Mouse (Mus musculus): Measurements from ENCODE around the gene Piezo1. TPM values are rescaled to one million over a fixed set of nuclear protein-coding genes. Genes with fewer than 3 reads are reported as not detected.
A peak's percentile ranks its signal among the peaks of the same experiment; 100 is the strongest.

The Piezo1 gene
- polyA plus RNA-seq, 1 experiment from 2014 or later = 1.2 TPM

- no peak for ATAC-seq
- 74% methylated on average over 8 of the region's 8 CpGs for WGBS
- peaks cover 21% of the 10 kb centered on the region for H3K36me3 ChIP-seq (ENCODE audit: control insufficient read depth, insufficient read depth, low read length)
- no peaks in the 10 kb centered on the region for H3K9me3 ChIP-seq (replicated peaks; ENCODE audit: control insufficient read depth, low read length)
- H3K4me1 ChIP-seq (ENCODE audit: control insufficient read depth, insufficient read depth, low read length) = peaks cover 6% of the 10 kb centered on the region; the same call in 1 of the 2 replicates
- peaks cover 38% of the 10 kb centered on the region for H3K27me3 ChIP-seq (replicated peaks; ENCODE audit: control insufficient read depth, insufficient read depth, low read length)
- no peak for DNase-seq (ENCODE audit: low spot score)
- H3K27ac ChIP-seq (ENCODE audit: low read depth, low read length) = no peak overlapping the region
- H3K4me3 ChIP-seq (ENCODE audit: low read depth, low read length) = no peak overlapping the region
- no peak overlapping the region for H3K4me2 ChIP-seq (ENCODE audit: low read length)
- no peak overlapping the region for H3K9ac ChIP-seq (ENCODE audit: low read length)
Observed at GRCm38 (mm10) chr8:122462510-122462909, 88.6 kb downstream of the Piezo1 start.

DNA sequence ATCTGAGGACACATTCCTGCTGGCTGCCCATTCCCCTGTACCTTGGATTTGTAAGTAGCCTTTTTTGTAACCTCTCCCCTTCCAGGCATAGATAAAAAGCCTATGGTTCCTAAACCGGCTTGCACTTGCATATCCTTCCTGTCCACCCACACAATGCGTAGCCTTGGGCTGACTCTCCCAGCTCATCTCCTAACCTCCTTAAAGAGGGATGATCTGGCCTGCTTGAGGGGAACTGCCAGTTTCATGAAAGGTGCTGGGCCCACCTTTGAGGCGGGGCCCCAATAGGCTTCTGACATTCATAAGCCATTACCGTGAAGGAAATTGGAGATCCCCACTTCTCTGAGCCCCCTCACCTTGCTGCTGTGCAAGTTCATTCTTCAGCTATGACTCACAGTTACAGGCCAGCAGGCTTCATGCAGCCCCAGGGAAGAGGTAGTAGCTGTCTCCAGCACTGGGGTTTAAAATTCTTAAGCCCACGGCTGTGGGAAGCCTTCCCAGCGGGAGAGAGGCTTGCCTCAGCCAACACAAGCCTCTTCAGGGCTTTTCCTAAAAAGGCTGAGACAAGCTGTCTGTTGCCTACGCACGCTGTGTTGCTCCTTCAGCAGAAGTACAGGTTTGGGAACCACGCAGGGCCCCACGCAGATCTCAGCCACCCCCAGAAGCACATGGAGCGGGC, 89.5 kb downstream of the Piezo1 start:
- H3K4me3 ChIP-seq (ENCODE audit: low read depth, low read length) = no peak overlapping the region
- H3K36me3 ChIP-seq (ENCODE audit: control insufficient read depth, insufficient read depth, low read length) = peaks cover 15% of the 10 kb centered on the region
- H3K27ac ChIP-seq (ENCODE audit: low read depth, low read length) = no peak overlapping the region
- no peak overlapping the region for H3K4me2 ChIP-seq (ENCODE audit: low read length)
- H3K27me3 ChIP-seq (replicated peaks; ENCODE audit: control insufficient read depth, insufficient read depth, low read length) = peaks cover 38% of the 10 kb centered on the region
- H3K4me1 ChIP-seq (ENCODE audit: control insufficient read depth, insufficient read depth, low read length) = peaks cover 6% of the 10 kb centered on the region; the same call in 1 of the 2 replicates
- no peak overlapping the region for H3K9ac ChIP-seq (ENCODE audit: low read length)
- no peaks in the 10 kb centered on the region for H3K9me3 ChIP-seq (replicated peaks; ENCODE audit: control insufficient read depth, low read length)
- DNase-seq (ENCODE audit: low spot score) = no peak
- no peak for ATAC-seq
- WGBS = 58% methylated on average over 11 of the region's 11 CpGs

GRCm38 (mm10) chr8:122460524-122461472, 90.3 kb downstream of the Piezo1 start, which contains the start of gene Snai3:
TSS of gene Snai3 (minus strand) at chr8:122460733.
- ATAC-seq (peak; percentile 70), DNase-seq (ENCODE audit: low spot score) (peak; percentile 23)
- Histone ChIP-seq H3K27me3 (replicated peaks; ENCODE audit: control insufficient read depth, insufficient read depth, low read length) (peaks cover 38% of the 10 kb centered on the region), H3K4me2 (ENCODE audit: low read length) (peak within 1 kb of the TSS; percentile 56), H3K9me3 (replicated peaks; ENCODE audit: control insufficient read depth, low read length) (no peaks in the 10 kb centered on the region), H3K36me3 (ENCODE audit: control insufficient read depth, insufficient read depth, low read length) (peaks cover 7% of the 10 kb centered on the region; the same call in 1 of the 2 replicates), H3K27ac (ENCODE audit: low read depth, low read length) (no peak within 1 kb of the TSS), H3K9ac (ENCODE audit: low read length) (peak within 1 kb of the TSS; percentile 51; the same call in 1 of the 2 replicates), H3K4me3 (ENCODE audit: low read depth, low read length) (peak within 1 kb of the TSS; percentile 26), H3K4me1 (ENCODE audit: control insufficient read depth, insufficient read depth, low read length) (peaks cover 6% of the 10 kb centered on the region; the same call in 1 of the 2 replicates)
- WGBS = 2% methylated on average over 48 of the region's 56 CpGs

DNA sequence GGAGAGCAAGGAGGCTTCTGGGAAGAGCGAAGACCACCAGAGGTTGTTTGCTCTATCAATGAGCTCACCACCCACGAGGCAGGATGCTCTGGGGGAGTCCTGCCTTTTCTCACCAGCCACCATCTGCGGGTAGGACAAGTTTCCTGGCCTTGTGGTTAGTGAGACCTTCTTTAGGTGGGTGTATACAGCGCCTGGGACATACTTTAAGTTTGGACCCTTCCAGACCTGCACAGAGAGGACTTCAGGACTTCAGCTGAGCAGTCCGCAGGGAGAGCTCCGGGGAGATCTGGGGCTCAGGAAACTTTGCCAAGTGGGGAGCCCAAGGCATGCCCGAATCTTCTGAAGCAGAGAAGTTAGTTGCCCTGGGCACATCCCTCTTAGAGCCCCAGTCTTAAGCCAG, 91.1 kb downstream of the Piezo1 start:
- ATAC-seq (no peak), DNase-seq (ENCODE audit: low spot score) (no peak)
- Histone ChIP-seq H3K4me3 (ENCODE audit: low read depth, low read length) (peak overlapping the region; percentile 26; the same call in 1 of the 2 replicates), H3K27me3 (replicated peaks; ENCODE audit: control insufficient read depth, insufficient read depth, low read length) (peaks cover 38% of the 10 kb centered on the region), H3K27ac (ENCODE audit: low read depth, low read length) (no peak overlapping the region), H3K4me1 (ENCODE audit: control insufficient read depth, insufficient read depth, low read length) (peaks cover 6% of the 10 kb centered on the region; the same call in 1 of the 2 replicates), H3K36me3 (ENCODE audit: control insufficient read depth, insufficient read depth, low read length) (no peaks in the 10 kb centered on the region), H3K9ac (ENCODE audit: low read length) (no peak overlapping the region), H3K4me2 (ENCODE audit: low read length) (peak overlapping the region; percentile 56), H3K9me3 (replicated peaks; ENCODE audit: control insufficient read depth, low read length) (no peaks in the 10 kb centered on the region)
- 30% methylated on average over 7 of the region's 7 CpGs for WGBS

DNA sequence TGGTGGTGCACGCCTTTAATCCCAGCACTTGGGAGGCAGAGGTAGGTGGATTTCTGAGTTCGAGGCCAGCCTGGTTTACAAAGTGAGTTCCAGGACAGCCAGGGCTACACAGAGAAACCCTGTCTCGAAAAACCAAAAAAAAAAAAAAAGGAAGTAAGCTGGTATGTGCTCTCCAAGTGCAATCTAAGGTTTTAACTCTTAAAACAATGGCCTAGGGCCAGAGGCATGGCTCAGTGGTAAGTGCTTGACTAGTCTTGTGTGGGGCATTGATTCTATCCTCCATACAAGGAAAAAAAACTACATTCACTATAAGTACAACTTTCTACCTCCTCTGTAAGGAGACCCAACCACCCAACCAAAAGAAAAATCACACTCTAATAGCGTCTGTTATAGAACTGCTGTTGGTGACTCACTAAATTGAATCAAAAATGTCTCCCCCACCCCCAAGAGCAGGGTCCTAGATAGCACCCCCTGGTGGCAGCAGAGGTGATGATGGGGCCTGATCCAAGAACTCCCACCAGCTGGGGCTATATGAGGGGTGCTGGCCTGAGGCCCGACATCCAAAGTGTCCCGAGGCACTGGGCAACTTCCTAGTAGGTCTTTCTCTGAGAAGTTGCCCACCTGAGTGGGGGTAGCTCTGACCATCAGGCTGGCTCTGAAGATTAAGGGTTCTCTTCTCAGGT, 91.8 kb downstream of the Piezo1 start:
- no peak for ATAC-seq

GRCm38 (mm10) chr8:122457171-122457570, 94.0 kb downstream of the Piezo1 start:
- Histone ChIP-seq H3K4me1 (ENCODE audit: control insufficient read depth, insufficient read depth, low read length) (peaks cover 6% of the 10 kb centered on the region; the same call in 1 of the 2 replicates), H3K27me3 (replicated peaks; ENCODE audit: control insufficient read depth, insufficient read depth, low read length) (peaks cover 30% of the 10 kb centered on the region), H3K9ac (ENCODE audit: low read length) (no peak overlapping the region), H3K27ac (ENCODE audit: low read depth, low read length) (no peak overlapping the region), H3K9me3 (replicated peaks; ENCODE audit: control insufficient read depth, low read length) (no peaks in the 10 kb centered on the region), H3K36me3 (ENCODE audit: control insufficient read depth, insufficient read depth, low read length) (no peaks in the 10 kb centered on the region), H3K4me2 (ENCODE audit: low read length) (no peak overlapping the region), H3K4me3 (ENCODE audit: low read depth, low read length) (no peak overlapping the region)
- WGBS = 74% methylated on average over 11 of the region's 11 CpGs
- ATAC-seq (no peak), DNase-seq (ENCODE audit: low spot score) (no peak)

More for the DNA sequence above, 91.8 kb downstream of the Piezo1 start:
- no peak overlapping the region for H3K9ac ChIP-seq (ENCODE audit: low read length)
- no peaks in the 10 kb centered on the region for H3K9me3 ChIP-seq (replicated peaks; ENCODE audit: control insufficient read depth, low read length)
- peaks cover 6% of the 10 kb centered on the region; the same call in 1 of the 2 replicates for H3K4me1 ChIP-seq (ENCODE audit: control insufficient read depth, insufficient read depth, low read length)
- no peak overlapping the region for H3K4me2 ChIP-seq (ENCODE audit: low read length)
- H3K27me3 ChIP-seq (replicated peaks; ENCODE audit: control insufficient read depth, insufficient read depth, low read length) = peaks cover 38% of the 10 kb centered on the region
- H3K36me3 ChIP-seq (ENCODE audit: control insufficient read depth, insufficient read depth, low read length) = no peaks in the 10 kb centered on the region
- no peak overlapping the region for H3K4me3 ChIP-seq (ENCODE audit: low read depth, low read length)
- no peak for DNase-seq (ENCODE audit: low spot score)
- WGBS = 55% methylated on average over 6 of the region's 6 CpGs
- H3K27ac ChIP-seq (ENCODE audit: low read depth, low read length) = no peak overlapping the region

GRCm38 (mm10) chr8:122454409-122454808, 96.7 kb downstream of the Piezo1 start:
- no peak for ATAC-seq
- no peaks in the 10 kb centered on the region for H3K9me3 ChIP-seq (replicated peaks; ENCODE audit: control insufficient read depth, low read length)
- H3K4me2 ChIP-seq (ENCODE audit: low read length) = no peak overlapping the region

DNA sequence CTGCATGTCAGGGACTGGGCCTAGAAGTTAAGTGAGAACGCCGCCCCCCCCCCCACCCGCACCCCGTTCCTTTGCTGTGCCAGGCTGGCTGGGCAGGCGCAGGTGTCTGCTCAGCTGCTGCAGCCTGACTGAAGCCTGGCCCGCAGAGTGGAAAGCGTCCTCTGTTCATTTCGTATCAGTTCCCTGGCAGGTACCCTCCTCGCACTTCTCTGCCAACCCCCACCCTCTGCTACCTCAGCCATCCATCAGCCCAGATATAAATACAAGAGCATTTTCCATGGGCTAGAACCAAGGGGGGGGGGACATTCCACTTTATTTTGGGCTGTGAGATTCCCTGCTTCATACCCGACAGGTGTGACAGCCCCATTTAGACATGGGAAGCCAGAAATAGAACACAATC, 99.0 kb downstream of the Piezo1 start:
- no peaks in the 10 kb centered on the region for H3K4me1 ChIP-seq (ENCODE audit: control insufficient read depth, insufficient read depth, low read length)
- no peaks in the 10 kb centered on the region for H3K9me3 ChIP-seq (replicated peaks; ENCODE audit: control insufficient read depth, low read length)
- no peak overlapping the region for H3K4me3 ChIP-seq (ENCODE audit: low read depth, low read length)
- WGBS = 89% methylated on average over 10 of the region's 10 CpGs
- H3K9ac ChIP-seq (ENCODE audit: low read length) = no peak overlapping the region
- no peak overlapping the region for H3K27ac ChIP-seq (ENCODE audit: low read depth, low read length)
- DNase-seq (ENCODE audit: low spot score) (no peak), ATAC-seq (no peak)
- no peak overlapping the region for H3K4me2 ChIP-seq (ENCODE audit: low read length)
- H3K27me3 ChIP-seq (replicated peaks; ENCODE audit: control insufficient read depth, insufficient read depth, low read length) = no peaks in the 10 kb centered on the region
- no peaks in the 10 kb centered on the region for H3K36me3 ChIP-seq (ENCODE audit: control insufficient read depth, insufficient read depth, low read length)

More at GRCm38 (mm10) chr8:122454409-122454808, 96.7 kb downstream of the Piezo1 start:
- Histone ChIP-seq H3K36me3 (ENCODE audit: control insufficient read depth, insufficient read depth, low read length) (no peaks in the 10 kb centered on the region), H3K4me1 (ENCODE audit: control insufficient read depth, insufficient read depth, low read length) (no peaks in the 10 kb centered on the region), H3K9ac (ENCODE audit: low read length) (no peak overlapping the region), H3K27ac (ENCODE audit: low read depth, low read length) (no peak overlapping the region), H3K4me3 (ENCODE audit: low read depth, low read length) (no peak overlapping the region), H3K27me3 (replicated peaks; ENCODE audit: control insufficient read depth, insufficient read depth, low read length) (peaks cover 2% of the 10 kb centered on the region; the same call in 1 of the 2 replicates)
- 93% methylated on average over 6 of the region's 6 CpGs for WGBS
- no peak for DNase-seq (ENCODE audit: low spot score)
